Mouse (Mus musculus): ENCODE data around the gene Itpr3.
A peak's percentile ranks its signal among the peaks of the same experiment; 100 is the strongest.

Itpr3 gene

GRCm38 (mm10) chr17:27121781-27122180 lies 64.7 kb downstream of the Itpr3 start:
- no peak for DNase-seq

DNA sequence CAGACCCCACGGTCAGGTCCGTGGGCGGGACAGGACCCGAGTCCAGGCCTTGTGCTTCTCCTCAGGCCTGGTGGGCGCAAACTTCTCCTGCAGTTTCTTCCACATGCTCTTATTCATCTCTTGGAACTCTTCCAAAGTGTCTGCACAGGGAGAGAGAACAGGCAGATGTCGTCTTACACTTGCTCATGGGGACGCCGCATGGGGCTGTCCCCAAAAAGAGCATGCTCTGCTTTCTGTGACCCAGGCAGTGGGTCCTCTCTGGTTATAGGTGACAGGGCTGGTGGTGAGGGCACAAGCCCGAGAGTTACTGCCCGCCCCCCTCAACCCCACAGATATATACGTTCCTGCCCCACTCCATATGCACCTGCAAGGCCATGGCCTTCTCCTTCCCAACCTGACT lies 65.6 kb downstream of the Itpr3 start:
- no peak for DNase-seq

DNA sequence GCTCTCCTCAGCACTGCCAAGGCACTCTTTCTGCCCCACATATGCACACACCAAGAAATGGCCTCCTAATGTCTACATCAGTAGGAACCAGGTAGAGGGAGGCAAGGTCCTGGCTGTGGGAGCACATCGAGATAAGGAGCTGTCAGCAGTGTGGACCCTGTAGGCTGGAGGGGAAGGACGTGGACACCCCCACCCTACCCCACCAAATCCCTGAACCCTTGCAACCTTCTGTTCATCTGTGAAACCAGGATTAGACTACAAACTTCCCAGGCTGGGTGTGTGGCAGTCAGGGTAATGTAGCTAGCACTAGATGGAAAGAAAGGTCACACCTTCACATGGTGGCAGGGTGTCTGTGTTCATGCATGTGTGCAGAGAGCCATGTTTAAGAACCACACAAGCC lies 66.0 kb downstream of the Itpr3 start:
- no peak for DNase-seq

- no peak for DNase-seq
Measured at GRCm38 (mm10) chr17:27123813-27124375, 66.8 kb downstream of the Itpr3 start.

GRCm38 (mm10) chr17:27125185-27125584 lies 68.1 kb downstream of the Itpr3 start:
- peak; percentile 83 for DNase-seq

- no peak for DNase-seq
Measured at GRCm38 (mm10) chr17:27125669-27126202, 68.6 kb downstream of the Itpr3 start.

- no peak for DNase-seq
Measured at GRCm38 (mm10) chr17:27126974-27127373, 69.9 kb downstream of the Itpr3 start.

DNA sequence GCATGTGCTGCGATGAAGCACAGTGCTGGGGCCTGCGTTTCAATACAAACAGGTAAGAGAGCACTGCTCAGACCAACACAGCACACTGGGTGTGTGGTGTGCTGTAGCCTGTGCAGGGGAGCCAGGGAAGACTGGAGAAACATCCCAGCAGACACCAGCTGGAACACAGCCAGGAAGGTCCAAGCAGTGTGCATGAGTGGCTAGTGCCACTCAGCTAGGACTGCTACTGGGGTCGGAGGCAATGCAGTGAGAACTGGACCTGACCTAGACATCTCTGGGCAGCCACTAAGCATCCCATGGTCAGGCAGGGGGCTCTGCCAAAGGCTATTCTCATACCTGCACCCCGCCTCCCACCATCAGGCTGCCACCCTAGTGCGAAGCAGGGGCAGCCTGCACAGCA lies 71.1 kb downstream of the Itpr3 start:
- DNase-seq, result no peak

GRCm38 (mm10) chr17:27129291-27129690 lies 72.2 kb downstream of the Itpr3 start:
- DNase-seq, result no peak

- no peak for DNase-seq
Measured at GRCm38 (mm10) chr17:27129819-27130218, 72.7 kb downstream of the Itpr3 start.

DNA sequence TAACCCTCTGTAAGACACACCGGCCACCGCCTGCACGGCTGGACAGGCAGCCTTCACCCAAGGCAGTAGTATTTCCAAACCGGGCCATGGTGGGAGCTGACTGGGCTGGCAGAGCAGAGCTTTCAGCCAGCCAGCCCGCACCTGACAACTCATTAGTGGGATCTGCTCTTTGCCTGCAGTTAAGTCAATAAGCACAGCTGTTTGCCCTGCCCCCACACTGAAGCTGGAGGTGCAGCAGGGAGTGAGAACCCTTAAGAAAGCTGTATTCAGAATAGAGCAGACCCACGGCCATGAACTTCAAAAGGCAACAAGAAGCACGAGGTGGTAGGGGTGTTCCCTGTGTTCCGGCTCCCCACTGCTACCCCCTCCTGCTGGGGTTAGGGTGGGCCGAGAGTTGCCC lies 73.1 kb downstream of the Itpr3 start:
- no peak for DNase-seq

DNA sequence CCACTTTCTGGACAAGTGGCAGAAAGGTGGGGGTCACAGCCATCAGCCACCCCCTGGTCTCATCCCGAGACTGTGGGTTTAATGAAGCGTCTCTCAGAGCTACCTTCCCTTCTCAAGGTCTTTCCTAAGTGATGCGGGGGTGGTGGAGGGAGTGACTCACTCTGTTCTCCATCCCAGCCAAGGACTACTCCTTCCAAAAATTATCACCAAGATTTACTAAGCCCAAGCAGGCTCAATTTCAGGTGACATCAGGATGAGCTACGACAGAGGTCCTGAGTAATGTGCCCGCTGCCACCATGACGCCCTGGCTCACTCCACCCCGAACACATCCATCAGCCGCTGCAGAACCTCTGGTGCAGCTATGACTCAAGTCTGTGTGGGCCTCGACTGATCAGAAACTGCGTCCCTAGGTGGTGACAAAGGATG lies 74.1 kb downstream of the Itpr3 start:
- DNase-seq, result no peak

GRCm38 (mm10) chr17:27132238-27132637 lies 75.1 kb downstream of the Itpr3 start:
- DNase-seq, result no peak

DNA sequence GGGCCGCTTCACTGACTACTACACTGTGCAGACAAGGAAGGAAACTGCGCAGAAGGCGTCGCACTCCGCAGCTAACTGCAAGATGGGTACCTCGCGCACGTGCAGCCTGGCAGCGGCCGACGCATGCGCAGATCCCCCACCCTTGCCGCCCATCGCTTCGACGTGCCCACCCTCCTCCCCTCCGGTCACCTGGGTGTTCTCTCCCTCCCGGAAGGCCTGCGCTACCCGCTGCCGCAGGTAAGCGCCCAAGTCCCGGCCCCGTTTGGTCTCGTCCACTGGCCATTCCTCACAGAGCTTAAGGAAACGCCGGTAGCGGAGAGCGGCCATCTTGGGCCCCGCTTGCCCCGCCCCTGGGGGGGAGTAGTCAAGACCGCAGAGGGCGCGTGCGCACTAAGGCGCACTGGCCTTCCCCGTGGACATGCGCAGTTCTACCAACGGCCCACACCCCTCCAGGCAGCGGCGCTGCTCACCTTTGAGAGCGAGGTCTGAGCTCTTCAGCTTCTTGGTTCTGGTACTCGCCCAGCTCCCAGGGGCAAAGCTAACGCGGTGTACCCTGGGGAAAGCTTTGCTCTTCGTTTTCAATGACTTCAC lies 76.5 kb downstream of the Itpr3 start, which contains the start of gene Uqcc2:
TSS of gene Uqcc2 (minus strand) at position 366 of the 591 bp plus-strand sequence.
- peak; percentile 98 for DNase-seq

DNA sequence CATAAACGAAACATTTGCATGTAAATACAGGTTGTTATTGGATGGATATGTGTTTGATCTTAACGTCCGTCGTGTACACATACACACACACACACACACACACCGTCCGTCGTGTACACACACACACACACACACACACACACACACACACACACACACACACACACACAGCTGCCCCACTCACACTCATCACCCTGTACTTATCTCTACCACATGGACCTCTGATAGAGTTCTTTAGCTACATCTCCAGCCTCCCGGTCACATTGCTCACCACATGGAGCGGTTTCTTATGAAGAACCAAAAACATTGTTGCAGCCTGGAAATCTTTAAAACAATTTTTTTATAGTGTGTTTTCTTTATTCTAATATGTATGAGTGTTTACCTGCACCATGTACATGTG lies 77.1 kb downstream of the Itpr3 start:
- DNase-seq, result no peak

DNA sequence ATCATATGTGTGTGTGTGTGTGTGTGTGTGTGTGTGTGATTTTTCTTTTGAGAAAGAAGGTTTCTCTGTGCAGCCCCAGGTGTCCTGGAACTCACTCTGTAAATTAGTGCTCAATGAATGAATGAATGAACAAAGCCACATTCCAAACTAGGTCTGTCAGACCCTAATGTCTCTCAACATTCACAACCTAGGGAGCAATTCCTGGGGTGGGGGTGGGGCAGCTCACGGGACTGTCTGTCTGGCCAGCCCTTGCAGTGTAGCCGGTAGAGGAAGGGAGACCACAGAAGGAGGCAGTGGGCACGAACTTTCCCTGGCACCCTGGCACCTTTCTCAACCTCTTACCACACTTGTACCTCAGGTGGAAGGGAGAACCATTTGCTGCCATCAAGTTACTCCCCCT lies 77.6 kb downstream of the Itpr3 start:
- DNase-seq, result no peak

- no peak for DNase-seq
Measured at GRCm38 (mm10) chr17:27138396-27138795, 81.3 kb downstream of the Itpr3 start.

GRCm38 (mm10) chr17:27139304-27139703 lies 82.2 kb downstream of the Itpr3 start:
- no peak for DNase-seq

- peak; percentile 49 for DNase-seq
Measured at GRCm38 (mm10) chr17:27140262-27140661, 83.2 kb downstream of the Itpr3 start.

DNA sequence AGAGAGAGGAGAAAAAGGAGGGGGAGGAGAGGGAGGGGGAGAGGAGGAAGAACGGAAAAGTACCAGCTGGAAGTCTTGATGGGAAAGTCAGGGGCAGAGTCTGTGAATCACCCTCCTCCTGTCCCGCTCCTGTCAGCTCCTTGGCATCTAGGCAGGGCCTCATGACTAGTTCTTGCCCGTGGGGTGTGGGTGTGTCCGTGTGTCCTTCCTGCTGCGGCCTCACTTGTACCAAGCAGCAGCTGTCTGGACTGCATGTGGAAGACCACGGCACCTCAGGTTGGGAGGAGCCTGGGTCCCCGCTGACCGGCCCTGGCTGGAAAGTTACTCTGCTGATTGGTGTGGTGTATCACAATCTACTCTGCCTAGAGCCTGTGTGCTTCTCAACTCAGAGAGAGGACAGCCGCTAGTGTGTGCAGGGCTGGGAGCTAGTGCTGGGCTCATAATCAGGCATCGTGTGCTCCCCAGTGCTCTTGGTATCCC lies 84.9 kb downstream of the Itpr3 start:
- peak; percentile 49 for DNase-seq

- no peak for DNase-seq
Measured at GRCm38 (mm10) chr17:27144152-27144551, 87.0 kb downstream of the Itpr3 start.

GRCm38 (mm10) chr17:27146323-27146923 lies 89.3 kb downstream of the Itpr3 start:
- no peak for DNase-seq

DNA sequence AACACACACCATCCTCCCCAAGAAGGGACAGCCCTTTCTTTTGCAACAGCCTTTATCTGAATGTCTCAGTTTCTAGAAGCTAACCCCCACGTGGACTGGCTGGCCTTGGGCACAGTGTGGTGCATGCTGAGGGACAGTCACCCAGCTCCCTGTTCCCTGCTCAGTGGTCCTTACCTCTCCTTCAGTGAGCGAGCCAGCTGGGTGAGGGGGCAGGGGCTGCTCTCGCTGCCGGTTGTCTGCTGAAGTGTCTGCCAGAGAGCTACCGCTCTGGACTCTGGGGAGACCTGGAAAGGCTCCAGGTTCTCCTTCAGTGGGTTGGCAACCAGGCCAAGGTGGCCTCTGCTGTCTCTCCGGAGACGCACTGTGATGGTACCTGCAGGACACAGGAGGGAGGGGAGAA lies 93.8 kb downstream of the Itpr3 start:
- DNase-seq, result no peak

DNA sequence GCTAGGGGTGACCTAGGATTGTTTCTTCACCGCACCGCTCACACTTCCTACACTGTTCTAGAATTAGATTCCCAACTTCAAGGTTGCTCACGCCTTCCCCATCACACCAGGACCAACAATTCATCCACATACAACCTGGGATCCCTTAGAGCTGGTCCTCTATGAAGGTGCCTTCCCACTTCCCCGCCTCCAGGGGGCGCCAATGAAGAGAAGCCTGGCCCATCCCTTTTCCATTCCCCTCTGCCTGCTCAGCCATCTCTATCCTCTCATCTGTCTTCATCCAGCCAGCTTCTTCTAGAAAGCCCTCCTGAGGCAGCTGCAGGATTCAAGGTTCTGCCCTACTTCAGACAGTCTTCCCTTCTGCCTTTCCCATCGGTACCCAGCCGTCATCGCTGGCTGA lies 94.3 kb downstream of the Itpr3 start:
- no peak for DNase-seq
